Mouse (Mus musculus): ENCODE results near the gene Tnfsf9. TPM values are rescaled to one million over a fixed set of nuclear protein-coding genes. Genes with fewer than 3 reads are reported as not detected.

Gene Tnfsf9
- polyA plus RNA-seq, 1 experiment, result 0.79 TPM

DNA sequence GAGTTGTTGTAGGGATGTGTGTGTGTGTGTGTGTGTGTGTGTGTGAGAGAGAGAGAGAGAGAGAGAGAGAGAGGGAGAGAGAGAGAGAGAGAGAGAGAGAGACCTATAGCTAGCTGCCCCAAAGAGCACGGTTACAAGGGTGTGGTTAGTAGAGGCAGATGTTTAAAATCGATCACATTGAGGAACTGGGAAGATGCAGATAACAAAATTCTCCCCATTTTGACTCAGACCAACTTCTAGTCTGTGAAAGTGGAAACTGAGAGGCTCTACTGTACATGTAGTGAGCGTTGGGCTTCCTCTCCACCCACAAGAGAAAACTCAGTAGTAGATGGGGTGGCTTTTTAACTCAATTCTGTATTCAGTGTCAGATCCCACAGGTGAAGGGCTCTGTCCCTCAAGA, 34.6 kb downstream of the Tnfsf9 start:
- no peaks in the 10 kb centered on the region for H3K4me1 ChIP-seq (ENCODE audit: control insufficient read depth, insufficient read depth, insufficient read length, low read length)
- no peak overlapping the region for H3K27ac ChIP-seq (replicated peaks; ENCODE audit: low read depth, low read length)
- H3K4me3 ChIP-seq (ENCODE audit: insufficient read depth, low read depth, low read length), result no peak overlapping the region

DNA sequence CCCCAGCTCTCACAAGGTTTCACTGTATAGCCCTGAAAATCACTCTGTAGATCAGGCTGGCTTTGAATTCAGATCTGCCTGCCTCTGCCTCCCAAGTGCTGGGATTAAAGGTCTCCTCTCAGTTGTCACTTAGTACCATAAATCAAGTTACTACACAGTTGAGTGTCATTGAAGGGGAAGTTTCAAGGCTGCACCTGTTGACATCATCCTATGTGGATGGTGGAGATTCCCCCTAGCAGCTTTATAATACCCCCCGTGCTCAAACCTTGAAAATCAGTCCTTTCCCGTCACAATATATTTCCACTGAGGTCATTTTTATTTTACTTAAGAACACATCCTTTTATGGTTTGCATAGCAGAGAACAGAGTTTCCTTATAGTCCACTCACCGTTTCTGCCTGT, 38.6 kb downstream of the Tnfsf9 start:
- H3K4me3 ChIP-seq (ENCODE audit: insufficient read depth, low read depth, low read length), result no peak overlapping the region
- no peak overlapping the region for H3K27ac ChIP-seq (replicated peaks; ENCODE audit: low read depth, low read length)
- H3K4me1 ChIP-seq (ENCODE audit: control insufficient read depth, insufficient read depth, insufficient read length, low read length), result no peaks in the 10 kb centered on the region

DNA sequence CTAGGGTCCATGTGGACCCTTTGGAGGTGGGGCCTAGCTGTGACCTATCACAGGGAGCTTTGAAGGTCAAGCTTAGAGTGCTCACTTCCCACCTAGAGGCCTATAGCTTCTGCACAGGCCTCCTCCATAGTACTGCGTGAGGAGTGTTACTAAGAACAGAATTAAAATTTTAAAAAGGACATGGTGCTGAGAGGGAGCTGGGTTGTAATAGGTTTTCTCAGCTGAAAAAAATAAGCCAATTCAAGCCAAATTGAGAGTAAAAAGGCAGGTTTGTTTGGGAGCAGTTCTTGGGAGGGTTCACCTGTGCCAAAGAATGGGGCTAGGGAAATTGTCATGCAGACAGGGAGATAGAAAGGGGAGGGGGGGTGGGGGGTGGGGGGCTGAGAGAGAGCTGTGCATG, 40.0 kb downstream of the Tnfsf9 start:
- Histone ChIP-seq H3K27ac (replicated peaks; ENCODE audit: low read depth, low read length) (no peak overlapping the region), H3K4me3 (ENCODE audit: insufficient read depth, low read depth, low read length) (no peak overlapping the region), H3K4me1 (ENCODE audit: control insufficient read depth, insufficient read depth, insufficient read length, low read length) (no peaks in the 10 kb centered on the region)

DNA sequence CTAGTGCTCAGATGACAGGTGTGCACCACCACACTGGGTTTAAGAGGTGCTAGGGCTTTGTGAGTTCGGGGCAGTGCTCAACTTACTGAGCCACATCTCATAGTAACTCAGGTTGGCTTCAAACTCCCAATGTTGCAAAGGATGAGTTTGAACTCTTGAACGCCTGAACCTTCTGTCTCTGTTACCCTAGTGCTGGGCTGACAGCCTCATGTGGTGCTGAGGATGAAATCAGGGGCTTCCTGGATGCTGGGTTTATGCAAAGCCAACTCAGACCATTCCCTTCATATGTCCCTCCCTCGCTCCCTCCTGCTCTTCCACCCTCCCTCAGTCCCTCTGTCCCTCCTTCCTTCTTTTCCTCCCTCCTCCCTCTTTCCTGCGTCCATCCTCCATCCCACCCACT, 43.2 kb downstream of the Tnfsf9 start:
- H3K27ac ChIP-seq (replicated peaks; ENCODE audit: low read depth, low read length), result no peak overlapping the region
- H3K4me3 ChIP-seq (ENCODE audit: insufficient read depth, low read depth, low read length), result no peak overlapping the region
- no peaks in the 10 kb centered on the region for H3K4me1 ChIP-seq (ENCODE audit: control insufficient read depth, insufficient read depth, insufficient read length, low read length)

GRCm38 (mm10) chr17:57148994-57149803, 44.1 kb downstream of the Tnfsf9 start, which contains the start of gene Cd70:
Gene Cd70 (minus strand): TSS chr17:57149777.
- Histone ChIP-seq H3K4me3 (ENCODE audit: insufficient read depth, low read depth, low read length) (no peak within 1 kb of the TSS), H3K27ac (replicated peaks; ENCODE audit: low read depth, low read length) (no peak within 1 kb of the TSS), H3K4me1 (ENCODE audit: control insufficient read depth, insufficient read depth, insufficient read length, low read length) (no peaks in the 10 kb centered on the region)

DNA sequence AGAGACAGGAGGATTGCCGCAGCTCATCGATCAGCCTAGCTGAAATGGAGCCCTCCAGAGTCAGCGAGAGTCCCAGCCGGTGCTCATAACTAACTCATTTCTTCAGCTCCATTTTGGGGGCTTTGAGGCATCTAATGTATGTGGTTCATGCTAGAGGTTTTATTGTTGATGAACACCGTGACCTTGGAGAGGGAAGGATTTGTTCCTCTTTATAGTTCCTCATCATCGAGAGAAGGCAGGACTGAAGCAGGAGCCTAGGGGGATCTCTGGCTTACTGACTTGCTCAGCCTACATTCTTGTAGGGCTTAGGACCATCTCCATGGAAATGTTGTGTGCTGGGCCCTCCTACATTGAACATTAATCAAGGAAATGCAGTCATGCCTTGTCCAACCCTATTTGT, 47.9 kb downstream of the Tnfsf9 start:
- H3K4me1 ChIP-seq (ENCODE audit: control insufficient read depth, insufficient read depth, insufficient read length, low read length), result no peaks in the 10 kb centered on the region
- H3K4me3 ChIP-seq (ENCODE audit: insufficient read depth, low read depth, low read length), result no peak overlapping the region
- H3K27ac ChIP-seq (replicated peaks; ENCODE audit: low read depth, low read length), result no peak overlapping the region

- no peak overlapping the region for H3K4me3 ChIP-seq (ENCODE audit: insufficient read depth, low read depth, low read length)
- H3K27ac ChIP-seq (replicated peaks; ENCODE audit: low read depth, low read length), result no peak overlapping the region
- no peaks in the 10 kb centered on the region for H3K4me1 ChIP-seq (ENCODE audit: control insufficient read depth, insufficient read depth, insufficient read length, low read length)
These were observed 48.7 kb downstream of the Tnfsf9 start for GRCm38 (mm10) chr17:57153787-57154186.

Other genes starting within 250 kb of the Tnfsf9 start
- gene Acsbg2, start 230.9 kb upstream of the Tnfsf9 start, polyA plus RNA-seq (2012; ENCODE audit: insufficient read depth, insufficient read length, missing spikeins), result not detected in 2 replicates
- gene 1700061G19Rik, start 229.8 kb upstream of the Tnfsf9 start, polyA plus RNA-seq (2012; ENCODE audit: insufficient read depth, insufficient read length, missing spikeins), result not detected in 2 replicates
- 9.9 and 14.9 TPM in 2 replicates for gene Mllt1, start 169.9 kb upstream of the Tnfsf9 start, polyA plus RNA-seq (2012; ENCODE audit: insufficient read depth, insufficient read length, missing spikeins)
- gene Acer1, start 123.2 kb upstream of the Tnfsf9 start, polyA plus RNA-seq (2012; ENCODE audit: insufficient read depth, insufficient read length, missing spikeins), result not detected in 2 replicates
- gene Clpp, start 115.0 kb upstream of the Tnfsf9 start, polyA plus RNA-seq (2012; ENCODE audit: insufficient read depth, insufficient read length, missing spikeins), result 175 and 196 TPM in 2 replicates
- gene Alkbh7, start 108.0 kb upstream of the Tnfsf9 start, polyA plus RNA-seq (2012; ENCODE audit: insufficient read depth, insufficient read length, missing spikeins), result 57.4 and 68.7 TPM in 2 replicates
- gene Pspn, start 105.3 kb upstream of the Tnfsf9 start, polyA plus RNA-seq (2012; ENCODE audit: insufficient read depth, insufficient read length, missing spikeins), result not detected in 2 replicates
- 29.1 and 29.3 TPM in 2 replicates for gene Gtf2f1, start 94.0 kb upstream of the Tnfsf9 start, polyA plus RNA-seq (2012; ENCODE audit: insufficient read depth, insufficient read length, missing spikeins)
- gene Gm17949, start 93.9 kb upstream of the Tnfsf9 start, polyA plus RNA-seq (2012; ENCODE audit: insufficient read depth, insufficient read length, missing spikeins), result not detected in 2 replicates
- 18.7 and 21.7 TPM in 2 replicates for gene Khsrp, start 73.8 kb upstream of the Tnfsf9 start, polyA plus RNA-seq (2012; ENCODE audit: insufficient read depth, insufficient read length, missing spikeins)
- not detected in 2 replicates for gene Slc25a41, start 63.7 kb upstream of the Tnfsf9 start, polyA plus RNA-seq (2012; ENCODE audit: insufficient read depth, insufficient read length, missing spikeins)
- not detected in 2 replicates for gene Crb3, start 46.2 kb upstream of the Tnfsf9 start, polyA plus RNA-seq (2012; ENCODE audit: insufficient read depth, insufficient read length, missing spikeins)
- 107 and 161 TPM in 2 replicates for gene Slc25a23, start 45.5 kb upstream of the Tnfsf9 start, polyA plus RNA-seq (2012; ENCODE audit: insufficient read depth, insufficient read length, missing spikeins)
- 1.3 and 4.3 TPM in 2 replicates for gene Dennd1c, start 26.8 kb upstream of the Tnfsf9 start, polyA plus RNA-seq (2012; ENCODE audit: insufficient read depth, insufficient read length, missing spikeins)
- gene Tubb4a, start 17.5 kb upstream of the Tnfsf9 start, polyA plus RNA-seq (2012; ENCODE audit: insufficient read depth, insufficient read length, missing spikeins), result 2.4 and 2.9 TPM in 2 replicates
- not detected in 2 replicates for gene Cd70, start 44.5 kb downstream of the Tnfsf9 start, polyA plus RNA-seq (2012; ENCODE audit: insufficient read depth, insufficient read length, missing spikeins)
- not detected in 2 replicates for gene Tnfsf14, start 88.9 kb downstream of the Tnfsf9 start, polyA plus RNA-seq (2012; ENCODE audit: insufficient read depth, insufficient read length, missing spikeins)
- gene C3, start 122.8 kb downstream of the Tnfsf9 start, polyA plus RNA-seq (2012; ENCODE audit: insufficient read depth, insufficient read length, missing spikeins), result 266 and 361 TPM in 2 replicates
- 36.4 and 36.6 TPM in 2 replicates for gene Gpr108, start 143.1 kb downstream of the Tnfsf9 start, polyA plus RNA-seq (2012; ENCODE audit: insufficient read depth, insufficient read length, missing spikeins)
- 20.4 and 30.0 TPM in 2 replicates for gene Trip10, start 144.1 kb downstream of the Tnfsf9 start, polyA plus RNA-seq (2012; ENCODE audit: insufficient read depth, insufficient read length, missing spikeins)
- 1.3 and 1.5 TPM in 2 replicates for gene Vav1, start 173.8 kb downstream of the Tnfsf9 start, polyA plus RNA-seq (2012; ENCODE audit: insufficient read depth, insufficient read length, missing spikeins)

All from brown adipose tissue, adult 24 weeks (tissue).